Mouse (Mus musculus) megakaryocyte, adult 5-6 weeks (primary cell): Measurements from ENCODE around the gene Tnik. TPM values are rescaled to one million over a fixed set of nuclear protein-coding genes. Genes with fewer than 3 reads are reported as not detected.

Experiments
- ATAC-seq: 2 replicates; pipeline ENCODE4 v1.8.0; 2016; ENCODE audit warnings: mild to moderate bottlenecking, inconsistent platforms; ENCODE audit not compliant: poor library complexity, severe bottlenecking
- total RNA-seq, 2 experiments: library from RNA; stranded (forward) in 1 of 2; stranded (reverse) in 1 of 2; fragments of 153-499, 151-499 nt in 1 of 2; fragments of 221-1000, 200-1000 nt in 1 of 2; gene quantifications; 2 replicates each; pipeline versions ENCODE4 v1.2.3 to v1.2.4; 2015 to 2017

The Tnik gene
- total RNA-seq, 2 experiments from 2014 or later = 2.7 to 6.4 TPM

GRCm38 (mm10) chr3:28696162-28696561 lies 433.1 kb downstream of the Tnik start:
- no peak for ATAC-seq

GRCm38 (mm10) chr3:28697797-28698196 lies 434.8 kb downstream of the Tnik start, which contains the start of gene Slc2a2:
Gene Slc2a2 (plus strand): TSS chr3:28697903.
- no peak for ATAC-seq

GRCm38 (mm10) chr3:28699601-28700000 lies 436.6 kb downstream of the Tnik start:
- no peak for ATAC-seq

GRCm38 (mm10) chr3:28705522-28706137 lies 442.6 kb downstream of the Tnik start:
- no peak for ATAC-seq

- no peak for ATAC-seq
Observed at GRCm38 (mm10) chr3:28706736-28707135, 443.7 kb downstream of the Tnik start.

- 0 out of 2 replicates have a peak, but pooled peaks have one; percentile 45 for ATAC-seq
Observed at GRCm38 (mm10) chr3:28709740-28710139, 446.7 kb downstream of the Tnik start.

GRCm38 (mm10) chr3:28713913-28714698 lies 451.1 kb downstream of the Tnik start:
- ATAC-seq = no peak

- no peak for ATAC-seq
Observed at GRCm38 (mm10) chr3:28718521-28718920, 455.5 kb downstream of the Tnik start.

GRCm38 (mm10) chr3:28721218-28721617 lies 458.2 kb downstream of the Tnik start:
- ATAC-seq = no peak

GRCm38 (mm10) chr3:28721838-28722237 lies 458.8 kb downstream of the Tnik start:
- ATAC-seq = no peak

- no peak for ATAC-seq
Observed at GRCm38 (mm10) chr3:28722531-28722930, 459.5 kb downstream of the Tnik start.

- ATAC-seq = no peak
Observed at GRCm38 (mm10) chr3:28723534-28723933, 460.5 kb downstream of the Tnik start.

GRCm38 (mm10) chr3:28725203-28725602 lies 462.2 kb downstream of the Tnik start:
- ATAC-seq = no peak
